Mouse (Mus musculus): ENCODE measurements at regions not wholly inside any gene's neighbourhood (a gene's known extent, or its start where the extent isn't known, plus 50 kb on each side); places are given as distances from the start of the nearest gene placed in this dataset.
A peak's percentile ranks its signal among the peaks of the same experiment; 100 is the strongest.

- intact Hi-C loops (cut with DNase I) = loop anchor here (10.0 kb wide), 1 partner anchor 192 kb away; no protein-coding TSS in a partner anchor
- no peak for DNase-seq
Observed at GRCm38 (mm10) chr16:24187131-24187530, 198.5 kb upstream of the Bcl6 start.

GRCm38 (mm10) chr16:24185989-24186388 is 197.3 kb upstream of the Bcl6 start:
- DNase-seq = no peak
- intact Hi-C loops (cut with DNase I) = loop anchor here (10.0 kb wide), 1 partner anchor 191 kb away; no protein-coding TSS in a partner anchor

- intact Hi-C loops (cut with DNase I) = loop anchor here (10.0 kb wide), 1 partner anchor 190 kb away; no protein-coding TSS in a partner anchor
- no peak for DNase-seq
Observed at GRCm38 (mm10) chr16:24184846-24185245, 196.2 kb upstream of the Bcl6 start.

GRCm38 (mm10) chr16:24183216-24183615 is 194.6 kb upstream of the Bcl6 start:
- intact Hi-C loops (cut with DNase I) = loop anchor here (10.0 kb wide), 1 partner anchor 188 kb away; no protein-coding TSS in a partner anchor
- peak; percentile 83 to 88 for DNase-seq

GRCm38 (mm10) chr16:24181388-24181787 is 192.7 kb upstream of the Bcl6 start:
- intact Hi-C loops (cut with DNase I) = loop anchor here (10.0 kb wide), 1 partner anchor 187 kb away; no protein-coding TSS in a partner anchor
- DNase-seq = no peak

- DNase-seq = no peak
- intact Hi-C loops (cut with DNase I) = loop anchor here (10.0 kb wide), 1 partner anchor 186 kb away; no protein-coding TSS in a partner anchor
Observed at GRCm38 (mm10) chr16:24180666-24181065, 192.0 kb upstream of the Bcl6 start.

- intact Hi-C loops (cut with DNase I) = no loop called here
- DNase-seq = no peak
Observed at GRCm38 (mm10) chr16:24177564-24177963, 188.9 kb upstream of the Bcl6 start.

GRCm38 (mm10) chr16:24177131-24177530 is 188.5 kb upstream of the Bcl6 start:
- intact Hi-C loops (cut with DNase I) = no loop called here
- no peak for DNase-seq

- intact Hi-C loops (cut with DNase I) = no loop called here
- DNase-seq = peak; percentile 39 to 55
Observed at GRCm38 (mm10) chr16:24176057-24176456, 187.4 kb upstream of the Bcl6 start.

- DNase-seq = no peak
- intact Hi-C loops (cut with DNase I) = no loop called here
Observed at GRCm38 (mm10) chr16:24175235-24175760, 186.6 kb upstream of the Bcl6 start.

- DNase-seq = no peak
- intact Hi-C loops (cut with DNase I) = no loop called here
Observed at GRCm38 (mm10) chr16:24174595-24174994, 185.9 kb upstream of the Bcl6 start.

GRCm38 (mm10) chr16:24173783-24174518 is 185.3 kb upstream of the Bcl6 start:
- no peak for DNase-seq
- intact Hi-C loops (cut with DNase I) = no loop called here

- no peak for DNase-seq
- intact Hi-C loops (cut with DNase I) = no loop called here
Observed at GRCm38 (mm10) chr16:24172653-24173052, 184.0 kb upstream of the Bcl6 start.

- no peak for DNase-seq
- intact Hi-C loops (cut with DNase I) = no loop called here
Observed at GRCm38 (mm10) chr16:24172065-24172464, 183.4 kb upstream of the Bcl6 start.

- DNase-seq = no peak
- intact Hi-C loops (cut with DNase I) = no loop called here
Observed at GRCm38 (mm10) chr16:24171161-24171560, 182.5 kb upstream of the Bcl6 start.

- DNase-seq = no peak
- intact Hi-C loops (cut with DNase I) = no loop called here
Observed at GRCm38 (mm10) chr16:24166496-24166895, 177.8 kb upstream of the Bcl6 start.

- intact Hi-C loops (cut with DNase I) = no loop called here
- no peak for DNase-seq
Observed at GRCm38 (mm10) chr16:24165461-24166081, 176.9 kb upstream of the Bcl6 start.

GRCm38 (mm10) chr16:24160705-24161285 is 172.1 kb upstream of the Bcl6 start:
- intact Hi-C loops (cut with DNase I) = no loop called here

GRCm38 (mm10) chr16:24159336-24159735 is 170.7 kb upstream of the Bcl6 start:
- DNase-seq = no peak
- intact Hi-C loops (cut with DNase I) = no loop called here

More at GRCm38 (mm10) chr16:24160705-24161285, 172.1 kb upstream of the Bcl6 start:
- DNase-seq = no peak

- no peak for DNase-seq
- intact Hi-C loops (cut with DNase I) = no loop called here
Observed at GRCm38 (mm10) chr16:24157753-24158152, 169.1 kb upstream of the Bcl6 start.

- intact Hi-C loops (cut with DNase I) = no loop called here
Observed at GRCm38 (mm10) chr16:24156729-24157430, 168.2 kb upstream of the Bcl6 start.

More at GRCm38 (mm10) chr16:24156729-24157430, 168.2 kb upstream of the Bcl6 start:
- DNase-seq = peak in 1 of 2 experiments; percentile 34
